In the genomic region with DNA sequence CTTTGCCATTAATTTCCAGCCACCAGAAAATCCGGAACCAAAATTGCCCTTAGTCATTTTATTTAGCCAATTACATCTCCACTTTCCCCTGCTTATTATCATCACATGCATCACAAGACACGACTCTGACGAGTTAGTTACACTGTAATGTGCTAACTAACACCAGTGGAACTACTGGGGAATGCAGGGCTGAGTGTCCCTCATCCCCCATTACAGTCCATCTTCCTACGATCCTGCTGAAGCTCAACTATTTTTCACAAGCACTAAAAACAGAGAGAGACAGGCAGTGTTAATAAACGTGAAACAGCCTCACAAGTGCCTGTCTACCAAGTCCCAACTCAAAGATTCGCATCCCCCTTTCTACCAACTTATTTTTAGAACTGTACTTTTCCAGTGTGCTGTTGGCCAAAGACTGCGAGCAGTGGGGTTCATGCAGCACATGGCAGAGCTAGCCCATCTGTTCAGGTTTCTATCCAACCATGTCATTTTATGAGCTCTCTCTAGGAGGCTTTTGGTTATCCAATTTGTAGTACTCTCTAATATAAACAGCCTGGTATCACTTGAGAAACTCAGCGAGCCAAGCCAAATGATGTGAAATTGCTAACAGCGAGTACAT, we compare ENCODE assay signal across 12 mouse cellular contexts.
DNase-seq lines count a peak whose midpoint lies in the region; ATAC-seq and TF ChIP-seq lines count a peak whose summit lies in the region.
"Had no signal": no experiment of that assay in that cellular context is flagged by ENCODE, and none has a peak within 500 bp of the region (broad histone marks: within the 10 kb centered on the region; RNA-seq: fewer than 3 reads in every experiment).

No protein-coding gene starts in this region.

- no peak for TF ChIP-seq POLR2A in MEL (IDR thresholded peaks at IDR 0.05; ENCODE audit: control insufficient read depth in 1 of 2, insufficient read depth in 1 of 2, low read depth in 1 of 2, low read length in 2 of 2, poor library complexity in 1 of 2)

- H3K4me1 ChIP-seq in MEL (ENCODE audit: control insufficient read depth in 1 of 2, insufficient read depth in 2 of 2, low read length in 2 of 2): no peaks in the 10 kb centered on the region
- no peaks in the 10 kb centered on the region for H3K4me1 ChIP-seq in hindbrain, postnatal 0 days (ENCODE audit: insufficient read depth, low read length)
- no peaks in the 10 kb centered on the region for H3K4me1 ChIP-seq in intestine, embryonic 15.5 days (replicated peaks)
- H3K4me1 ChIP-seq: lung, embryonic 15.5 days had no signal

- TF ChIP-seq RAD21 in MEL (IDR thresholded peaks at IDR 0.05; ENCODE audit: low read depth, low read length): no peak

- peak; percentile 90 for ATAC-seq in hindbrain, postnatal 0 days
- no peak for ATAC-seq in intestine, embryonic 15.5 days
- no peak for ATAC-seq in monocyte, adult 5-6 weeks (replicated peaks; ENCODE audit: insufficient number of reproducible peaks, low FRiP score, low TSS enrichment, poor library complexity, severe bottlenecking)

- TF ChIP-seq EP300 in MEL (IDR thresholded peaks at IDR 0.05; ENCODE audit: low read depth in 1 of 2, low read length in 2 of 2): no peak

- no peaks in the 10 kb centered on the region for H3K79me2 ChIP-seq in MEL (ENCODE audit: control insufficient read depth, insufficient read depth, low read length, poor library complexity)

- H3K27me3 ChIP-seq in MEL (ENCODE audit: control insufficient read depth in 1 of 2, insufficient read depth in 2 of 2, low read length in 2 of 2): no peaks in the 10 kb centered on the region
- no peaks in the 10 kb centered on the region for H3K27me3 ChIP-seq in hindbrain, postnatal 0 days (ENCODE audit: insufficient read depth, low read length)
- H3K27me3 ChIP-seq in intestine, embryonic 15.5 days (replicated peaks): no peaks in the 10 kb centered on the region
- H3K27me3 ChIP-seq: lung, embryonic 15.5 days had no signal

- H3K36me3 ChIP-seq in MEL (ENCODE audit: control insufficient read depth in 1 of 2, insufficient read depth in 2 of 2, low read length in 2 of 2): no peaks in the 10 kb centered on the region
- no peaks in the 10 kb centered on the region for H3K36me3 ChIP-seq in hindbrain, postnatal 0 days (ENCODE audit: insufficient read depth, low read length)
- no peaks in the 10 kb centered on the region for H3K36me3 ChIP-seq in intestine, embryonic 15.5 days
- H3K36me3 ChIP-seq: lung, embryonic 15.5 days had no signal

- peak; percentile 13 to 14 for DNase-seq in frontal cortex, adult 2 months (ENCODE audit: extremely low spot score in 1 of 2, low spot score in 1 of 2)
- DNase-seq in frontal cortex, postnatal 14 days (ENCODE audit: low spot score in 2 of 2): no peak
- peak; percentile 19 for DNase-seq in MEL (ENCODE audit: low read depth, low spot score)
- DNase-seq in cerebellum, adult 11-12 months: peak; percentile 85
- peak; percentile 73 for DNase-seq in hindbrain, postnatal 0 days (ENCODE audit: low spot score)
- DNase-seq in heart, postnatal 4 days: no peak
- DNase-seq: gastrocnemius, postnatal 14 days; kidney, postnatal 10 days; thymus, adult 2 months had no signal

- H3K9me3 ChIP-seq in MEL (replicated peaks; ENCODE audit: insufficient read depth, low read length): no peaks in the 10 kb centered on the region
- H3K9me3 ChIP-seq in hindbrain, postnatal 0 days (ENCODE audit: low read length): no peaks in the 10 kb centered on the region
- H3K9me3 ChIP-seq in intestine, embryonic 15.5 days: no peaks in the 10 kb centered on the region
- H3K9me3 ChIP-seq: lung, embryonic 15.5 days had no signal

- no peak overlapping the region for H3K27ac ChIP-seq in MEL (ENCODE audit: control insufficient read depth, low read depth, low read length)
- 0 out of 2 replicates have a peak overlapping the region, but pooled peaks have one; percentile 3 for H3K27ac ChIP-seq in hindbrain, postnatal 0 days
- no peak overlapping the region for H3K27ac ChIP-seq in intestine, embryonic 15.5 days
- H3K27ac ChIP-seq: lung, embryonic 15.5 days had no signal

- no peak overlapping the region for H3K9ac ChIP-seq in MEL (ENCODE audit: control insufficient read depth, low read depth, low read length, poor library complexity, severe bottlenecking)
- no peak overlapping the region for H3K9ac ChIP-seq in hindbrain, postnatal 0 days (replicated peaks; ENCODE audit: low read length)
- H3K9ac ChIP-seq in intestine, embryonic 15.5 days: no peak overlapping the region
- H3K9ac ChIP-seq: lung, embryonic 15.5 days had no signal

- 56% methylated on average over 9 of the region's 9 CpGs for WGBS in hindbrain, postnatal 0 days
- 60% methylated on average over 9 of the region's 9 CpGs for WGBS in intestine, embryonic 15.5 days

- TF ChIP-seq CTCF in MEL (IDR thresholded peaks at IDR 0.05 in 2 of 3, conservative IDR thresholded peaks at IDR 0.05 in 1 of 3; ENCODE audit: control insufficient read depth in 1 of 3, insufficient read depth in 1 of 3, low read depth in 2 of 3, low read length in 3 of 3, poor library complexity in 1 of 3, severe bottlenecking in 1 of 3): no peak
- no peak for TF ChIP-seq CTCF in hindbrain, postnatal 0 days (IDR thresholded peaks at IDR 0.05; ENCODE audit: low read depth)

- no peak overlapping the region for H3K4me3 ChIP-seq in MEL (ENCODE audit: control insufficient read depth in 1 of 2, insufficient read depth in 1 of 2, low read depth in 2 of 2, low read length in 2 of 2)
- no peak overlapping the region for H3K4me3 ChIP-seq in hindbrain, postnatal 0 days (ENCODE audit: low read length)
- H3K4me3 ChIP-seq in intestine, embryonic 15.5 days (replicated peaks): no peak overlapping the region
- H3K4me3 ChIP-seq: lung, embryonic 15.5 days had no signal

- no peak overlapping the region for H3K4me2 ChIP-seq in hindbrain, postnatal 0 days (ENCODE audit: low read depth, low read length)
- H3K4me2 ChIP-seq in intestine, embryonic 15.5 days (replicated peaks): no peak overlapping the region
- H3K4me2 ChIP-seq: lung, embryonic 15.5 days had no signal

TF ChIP-seq in MEL, 35 proteins besides CTCF, POLR2A, EP300 and RAD21:
- TF ChIP-seq SMC3 (IDR thresholded peaks at IDR 0.05; ENCODE audit: low read depth, low read length): no peak
- TF ChIP-seq RCOR1 (IDR thresholded peaks at IDR 0.05; ENCODE audit: low read depth, low read length): no peak
- no peak for TF ChIP-seq POLR2AphosphoS5 (IDR thresholded peaks at IDR 0.05; ENCODE audit: borderline replicate concordance, low read depth, low read length)
- no peak for TF ChIP-seq TCF12 (IDR thresholded peaks at IDR 0.05; ENCODE audit: low read depth, low read length)
- TF ChIP-seq USF2 (IDR thresholded peaks at IDR 0.05; ENCODE audit: borderline replicate concordance in 1 of 2, insufficient read depth in 1 of 2, low read depth in 1 of 2, low read length in 2 of 2): no peak
- no peak for TF ChIP-seq KAT2A (conservative IDR thresholded peaks at IDR 0.05; ENCODE audit: low read depth, low read length)
- TF ChIP-seq GABPA (IDR thresholded peaks at IDR 0.05; ENCODE audit: low read depth, low read length): no peak
- TF ChIP-seq JUND (IDR thresholded peaks at IDR 0.05; ENCODE audit: low read depth, low read length): no peak
- no peak for TF ChIP-seq MAZ (IDR thresholded peaks at IDR 0.05; ENCODE audit: low read depth, low read length)

Comparison
In these comparisons a context has a peak if more than half of its experiments do, and no peak if none do; other contexts are left out.
1. DNase-seq: peak in frontal cortex, adult 2 months (2 of 2), MEL (single experiment), cerebellum, adult 11-12 months (single experiment) and hindbrain, postnatal 0 days (single experiment); none in frontal cortex, postnatal 14 days (0 of 2) and heart, postnatal 4 days (single experiment).